Mouse (Mus musculus): ENCODE results near the gene Ccr3. TPM values are rescaled to one million over a fixed set of nuclear protein-coding genes. Genes with fewer than 3 reads are reported as not detected.
"Not testable (repeated sequence)": the region's sequence is repeated elsewhere in the genome, so short reads cannot be mapped to it uniquely, and the experiment has no call there.

Gene Ccr3
- not detected in 2 replicates for polyA plus RNA-seq (2014; fragmentation: Nextera tagmentation; extraction: Ambion mirVana)

- H3K27me3 ChIP-seq (ENCODE audit: control insufficient read depth, insufficient read depth, low read length), result no peaks in the 10 kb centered on the region
- no peak within 1 kb of the TSS for H3K4me3 ChIP-seq (ENCODE audit: low read depth, low read length)
- ATAC-seq (replicated peaks; ENCODE audit: insufficient number of reproducible peaks, low FRiP score, low TSS enrichment), result no peak
- H3K27ac ChIP-seq (ENCODE audit: low read depth, low read length), result no peak within 1 kb of the TSS
- WGBS (ENCODE audit: insufficient replicate concordance), result 90% methylated on average over 1 of the region's 1 CpGs
- no peaks in the 10 kb centered on the region for H3K9me3 ChIP-seq (replicated peaks; ENCODE audit: control insufficient read depth, low read length)
- no peak within 1 kb of the TSS for H3K9ac ChIP-seq (ENCODE audit: low read depth, low read length)
- H3K36me3 ChIP-seq (ENCODE audit: control insufficient read depth, insufficient read depth, low read length), result no peaks in the 10 kb centered on the region
- no peaks in the 10 kb centered on the region for H3K4me1 ChIP-seq (ENCODE audit: control insufficient read depth, insufficient read depth, low read length)
- no peak within 1 kb of the TSS for H3K4me2 ChIP-seq
Observed at GRCm38 (mm10) chr9:124021672-124022071, at the start of gene Ccr3. Ccr3 (plus strand) TSS chr9:124021972.

DNA sequence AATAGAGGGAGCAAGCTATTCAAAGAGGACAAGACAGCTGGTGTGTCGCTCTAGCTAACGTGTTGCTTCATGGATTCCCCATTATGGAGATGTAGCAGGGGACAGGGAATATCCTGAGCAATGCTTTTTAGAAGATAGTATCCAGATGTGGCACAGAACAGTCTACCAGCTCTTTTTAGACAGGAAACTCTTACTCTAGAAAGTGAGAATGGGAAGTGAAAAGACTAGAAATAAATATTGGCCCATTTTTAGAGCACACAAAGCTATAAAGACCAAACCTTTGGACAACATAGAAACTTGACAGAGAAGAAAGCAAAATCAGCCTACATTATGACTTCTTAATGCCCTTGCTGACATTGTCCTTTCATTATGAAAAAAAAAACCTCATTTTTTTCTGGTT is 46.1 kb upstream of the Ccr3 start:
- Histone ChIP-seq H3K36me3 (ENCODE audit: control insufficient read depth, insufficient read depth, low read length) (no peaks in the 10 kb centered on the region), H3K4me3 (ENCODE audit: low read depth, low read length) (no peak overlapping the region), H3K27ac (ENCODE audit: low read depth, low read length) (no peak overlapping the region), H3K9ac (ENCODE audit: low read depth, low read length) (no peak overlapping the region), H3K27me3 (ENCODE audit: control insufficient read depth, insufficient read depth, low read length) (no peaks in the 10 kb centered on the region), H3K9me3 (replicated peaks; ENCODE audit: control insufficient read depth, low read length) (no peaks in the 10 kb centered on the region), H3K4me1 (ENCODE audit: control insufficient read depth, insufficient read depth, low read length) (no peaks in the 10 kb centered on the region), H3K4me2 (no peak overlapping the region)
- 62% methylated on average over 2 of the region's 2 CpGs for WGBS (ENCODE audit: insufficient replicate concordance)
- ATAC-seq (replicated peaks; ENCODE audit: insufficient number of reproducible peaks, low FRiP score, low TSS enrichment), result no peak

DNA sequence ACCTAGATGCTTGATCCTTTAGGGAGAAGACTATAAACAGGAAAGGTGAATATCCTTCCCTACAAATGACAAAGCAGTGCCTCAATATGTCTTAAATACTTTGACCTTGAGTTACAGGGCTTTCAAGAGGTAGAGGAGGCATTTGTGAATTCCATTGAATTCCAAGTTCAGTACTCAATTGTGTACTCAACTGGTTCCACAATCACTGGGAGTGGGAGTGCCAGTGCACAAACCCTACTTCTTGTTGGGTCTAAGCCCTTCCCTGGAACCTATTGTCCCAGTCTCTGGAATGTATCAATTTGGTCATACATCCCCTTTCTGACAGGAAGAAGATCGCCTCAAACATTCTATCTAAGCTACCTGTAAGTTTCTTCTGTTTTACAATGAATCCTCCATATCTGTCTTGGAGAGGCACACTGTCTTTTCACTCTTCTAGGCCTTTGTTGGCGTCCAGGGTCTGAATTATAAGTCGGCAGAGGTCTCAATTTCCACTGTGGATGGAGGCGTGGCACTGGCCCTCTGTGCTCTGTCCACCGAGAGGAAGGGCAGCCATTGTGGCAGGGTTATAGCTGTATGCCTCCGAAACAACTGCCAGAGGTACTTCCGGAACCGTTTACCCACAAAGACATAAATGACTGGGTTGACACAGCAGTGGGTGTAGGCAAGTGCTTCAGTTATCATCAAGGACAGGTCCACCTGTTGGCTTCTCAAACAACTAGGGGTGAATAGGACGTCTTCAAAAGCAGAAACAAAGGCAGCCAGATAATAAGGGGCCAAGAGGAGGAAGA is 44.7 kb upstream of the Ccr3 start:
- no peaks in the 10 kb centered on the region for H3K9me3 ChIP-seq (replicated peaks; ENCODE audit: control insufficient read depth, low read length)
- no peak overlapping the region for H3K9ac ChIP-seq (ENCODE audit: low read depth, low read length)
- no peak for ATAC-seq (replicated peaks; ENCODE audit: insufficient number of reproducible peaks, low FRiP score, low TSS enrichment)
- no peak overlapping the region for H3K4me2 ChIP-seq
- H3K4me3 ChIP-seq (ENCODE audit: low read depth, low read length), result no peak overlapping the region
- no peaks in the 10 kb centered on the region for H3K4me1 ChIP-seq (ENCODE audit: control insufficient read depth, insufficient read depth, low read length)
- H3K27me3 ChIP-seq (ENCODE audit: control insufficient read depth, insufficient read depth, low read length), result no peaks in the 10 kb centered on the region
- WGBS (ENCODE audit: insufficient replicate concordance), result 75% methylated on average over 9 of the region's 9 CpGs
- H3K36me3 ChIP-seq (ENCODE audit: control insufficient read depth, insufficient read depth, low read length), result no peaks in the 10 kb centered on the region
- H3K27ac ChIP-seq (ENCODE audit: low read depth, low read length), result no peak overlapping the region

DNA sequence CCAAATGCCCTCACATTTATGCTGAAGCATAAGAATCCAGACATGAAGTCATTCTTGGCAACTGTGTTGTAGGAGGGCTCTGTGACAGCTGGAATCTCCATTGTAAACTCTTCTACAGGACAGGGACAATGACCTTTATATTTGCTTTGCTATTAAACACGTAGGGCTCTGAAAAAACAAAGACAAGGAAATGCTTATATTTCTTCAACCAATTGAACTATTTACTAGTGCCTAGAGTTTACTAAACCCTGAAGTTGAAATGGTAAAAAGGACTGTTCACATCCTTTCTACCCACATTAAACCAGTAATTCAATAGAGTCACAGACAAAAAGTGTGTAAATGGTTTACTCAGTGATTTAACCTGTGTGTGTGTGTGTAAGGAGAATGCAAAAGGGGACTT is 43.5 kb upstream of the Ccr3 start, which contains the start of gene Ccr1l1:
Gene Ccr1l1 (minus strand): TSS at position 101 of the 400 bp plus-strand sequence.
- Histone ChIP-seq H3K36me3 (ENCODE audit: control insufficient read depth, insufficient read depth, low read length) (no peaks in the 10 kb centered on the region), H3K4me1 (ENCODE audit: control insufficient read depth, insufficient read depth, low read length) (no peaks in the 10 kb centered on the region), H3K9ac (ENCODE audit: low read depth, low read length) (no peak within 1 kb of the TSS), H3K27me3 (ENCODE audit: control insufficient read depth, insufficient read depth, low read length) (no peaks in the 10 kb centered on the region), H3K4me3 (ENCODE audit: low read depth, low read length) (no peak within 1 kb of the TSS), H3K9me3 (replicated peaks; ENCODE audit: control insufficient read depth, low read length) (no peaks in the 10 kb centered on the region), H3K27ac (ENCODE audit: low read depth, low read length) (no peak within 1 kb of the TSS), H3K4me2 (no peak within 1 kb of the TSS)
- ATAC-seq (replicated peaks; ENCODE audit: insufficient number of reproducible peaks, low FRiP score, low TSS enrichment), result no peak
- WGBS (ENCODE audit: insufficient replicate concordance), result 66% methylated on average over 1 of the region's 1 CpGs

- not testable (repeated sequence) for H3K27ac ChIP-seq (ENCODE audit: low read depth, low read length); H3K27me3 ChIP-seq (ENCODE audit: control insufficient read depth, insufficient read depth, low read length); H3K36me3 ChIP-seq (ENCODE audit: control insufficient read depth, insufficient read depth, low read length); H3K4me1 ChIP-seq (ENCODE audit: control insufficient read depth, insufficient read depth, low read length); H3K9ac ChIP-seq (ENCODE audit: low read depth, low read length); H3K4me3 ChIP-seq (ENCODE audit: low read depth, low read length); H3K9me3 ChIP-seq (replicated peaks; ENCODE audit: control insufficient read depth, low read length); H3K4me2 ChIP-seq
- no CpG with 5 or more reads among the region's 3 CpGs for WGBS (ENCODE audit: insufficient replicate concordance)
- ATAC-seq (replicated peaks; ENCODE audit: insufficient number of reproducible peaks, low FRiP score, low TSS enrichment), result 0 out of 2 replicates have a peak, but pooled peaks have one; percentile 40
Observed at GRCm38 (mm10) chr9:123980858-123981475, 40.8 kb upstream of the Ccr3 start.

DNA sequence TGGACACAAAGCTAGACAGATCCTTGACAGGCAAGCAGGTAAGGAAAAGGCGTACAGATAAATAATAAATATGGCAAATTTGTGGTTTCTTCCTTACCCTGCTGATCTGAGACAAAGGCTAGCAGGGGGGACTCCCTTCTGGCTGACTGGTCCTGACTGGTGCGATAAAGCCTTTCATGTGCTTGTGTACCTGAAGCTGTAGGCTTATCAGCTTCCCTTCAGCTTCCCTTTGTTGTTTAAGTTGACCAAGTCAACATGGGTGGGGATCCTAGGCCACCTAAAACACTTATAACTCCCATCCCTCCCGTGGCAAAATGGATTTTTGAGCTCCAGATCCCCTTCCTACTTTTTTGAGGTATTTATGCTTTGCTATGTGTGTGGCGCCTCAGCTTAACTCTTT is 39.9 kb upstream of the Ccr3 start:
- H3K27me3 ChIP-seq (ENCODE audit: control insufficient read depth, insufficient read depth, low read length), result no peaks in the 10 kb centered on the region
- no peaks in the 10 kb centered on the region for H3K4me1 ChIP-seq (ENCODE audit: control insufficient read depth, insufficient read depth, low read length)
- ATAC-seq (replicated peaks; ENCODE audit: insufficient number of reproducible peaks, low FRiP score, low TSS enrichment), result peak; percentile 88
- no peaks in the 10 kb centered on the region for H3K36me3 ChIP-seq (ENCODE audit: control insufficient read depth, insufficient read depth, low read length)
- no peaks in the 10 kb centered on the region for H3K9me3 ChIP-seq (replicated peaks; ENCODE audit: control insufficient read depth, low read length)
- WGBS (ENCODE audit: insufficient replicate concordance), result 65% methylated on average over 4 of the region's 4 CpGs
- H3K4me3 ChIP-seq (ENCODE audit: low read depth, low read length), result no peak overlapping the region
- 0 out of 2 replicates have a peak overlapping the region, but pooled peaks have one; percentile 5 for H3K27ac ChIP-seq (ENCODE audit: low read depth, low read length)
- no peak overlapping the region for H3K4me2 ChIP-seq
- no peak overlapping the region for H3K9ac ChIP-seq (ENCODE audit: low read depth, low read length)

DNA sequence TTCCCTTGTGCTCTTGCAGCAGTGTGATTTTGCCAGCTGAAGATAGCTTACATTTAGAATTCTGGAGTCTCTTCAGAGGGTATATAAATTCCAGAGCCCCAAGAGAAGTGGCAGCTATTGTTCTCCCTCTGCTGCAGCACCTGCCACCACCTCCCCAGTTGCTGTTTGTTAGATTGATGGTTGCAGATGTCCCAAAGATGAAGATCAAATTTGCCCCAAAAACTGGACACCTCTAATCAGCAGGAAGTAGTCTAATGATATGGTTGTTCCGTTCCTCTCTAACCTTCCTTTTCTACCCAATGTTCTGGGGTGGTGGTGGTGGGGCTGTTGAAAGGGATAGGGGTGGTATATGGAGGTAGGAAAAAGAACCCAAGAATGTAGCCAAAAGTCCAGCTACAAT is 39.1 kb upstream of the Ccr3 start:
- Histone ChIP-seq H3K9me3 (replicated peaks; ENCODE audit: control insufficient read depth, low read length) (no peaks in the 10 kb centered on the region), H3K27ac (ENCODE audit: low read depth, low read length) (no peak overlapping the region), H3K4me3 (ENCODE audit: low read depth, low read length) (no peak overlapping the region), H3K27me3 (ENCODE audit: control insufficient read depth, insufficient read depth, low read length) (no peaks in the 10 kb centered on the region), H3K4me1 (ENCODE audit: control insufficient read depth, insufficient read depth, low read length) (no peaks in the 10 kb centered on the region), H3K36me3 (ENCODE audit: control insufficient read depth, insufficient read depth, low read length) (no peaks in the 10 kb centered on the region), H3K4me2 (no peak overlapping the region), H3K9ac (ENCODE audit: low read depth, low read length) (no peak overlapping the region)
- WGBS (ENCODE audit: insufficient replicate concordance), result 49% methylated on average over 1 of the region's 1 CpGs
- ATAC-seq (replicated peaks; ENCODE audit: insufficient number of reproducible peaks, low FRiP score, low TSS enrichment), result no peak

- Histone ChIP-seq H3K9me3 (replicated peaks; ENCODE audit: control insufficient read depth, low read length) (no peaks in the 10 kb centered on the region), H3K4me3 (ENCODE audit: low read depth, low read length) (no peak overlapping the region), H3K36me3 (ENCODE audit: control insufficient read depth, insufficient read depth, low read length) (no peaks in the 10 kb centered on the region), H3K27ac (ENCODE audit: low read depth, low read length) (no peak overlapping the region), H3K4me1 (ENCODE audit: control insufficient read depth, insufficient read depth, low read length) (no peaks in the 10 kb centered on the region), H3K27me3 (ENCODE audit: control insufficient read depth, insufficient read depth, low read length) (no peaks in the 10 kb centered on the region), H3K4me2 (no peak overlapping the region), H3K9ac (ENCODE audit: low read depth, low read length) (no peak overlapping the region)
- no peak for ATAC-seq (replicated peaks; ENCODE audit: insufficient number of reproducible peaks, low FRiP score, low TSS enrichment)
Observed at GRCm38 (mm10) chr9:123984943-123985342, 36.8 kb upstream of the Ccr3 start.

DNA sequence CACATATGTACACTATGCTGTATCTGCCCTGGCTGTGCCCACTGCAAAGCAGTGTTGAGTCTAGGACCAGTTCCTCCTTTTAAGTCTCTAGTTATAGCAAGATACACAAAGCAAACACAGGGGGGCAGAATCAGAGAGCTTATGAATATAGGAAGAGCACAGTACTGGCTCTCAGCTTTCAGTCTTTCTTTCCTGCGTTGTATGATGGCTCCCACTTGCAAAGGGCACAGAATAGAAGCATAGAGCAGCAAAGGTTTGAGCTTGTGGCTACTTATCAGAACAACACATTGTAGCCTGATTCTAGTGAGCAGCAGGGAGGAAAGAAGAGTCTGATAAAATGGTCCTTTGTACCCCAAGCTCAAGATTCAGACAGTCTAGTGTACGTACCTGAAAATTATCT is 35.6 kb upstream of the Ccr3 start:
- H3K4me1 ChIP-seq (ENCODE audit: control insufficient read depth, insufficient read depth, low read length), result no peaks in the 10 kb centered on the region

More for the DNA sequence above, 35.6 kb upstream of the Ccr3 start:
- ATAC-seq (replicated peaks; ENCODE audit: insufficient number of reproducible peaks, low FRiP score, low TSS enrichment), result no peak
- H3K9ac ChIP-seq (ENCODE audit: low read depth, low read length), result no peak overlapping the region
- H3K36me3 ChIP-seq (ENCODE audit: control insufficient read depth, insufficient read depth, low read length), result no peaks in the 10 kb centered on the region
- 79% methylated on average over 2 of the region's 2 CpGs for WGBS (ENCODE audit: insufficient replicate concordance)
- H3K9me3 ChIP-seq (replicated peaks; ENCODE audit: control insufficient read depth, low read length), result no peaks in the 10 kb centered on the region
- H3K27ac ChIP-seq (ENCODE audit: low read depth, low read length), result no peak overlapping the region
- no peaks in the 10 kb centered on the region for H3K27me3 ChIP-seq (ENCODE audit: control insufficient read depth, insufficient read depth, low read length)
- no peak overlapping the region for H3K4me3 ChIP-seq (ENCODE audit: low read depth, low read length)
- H3K4me2 ChIP-seq, result no peak overlapping the region

Data from heart, embryonic 11.5 days (tissue).